Mouse (Mus musculus) T-cell, adult 66 days (primary cell): ENCODE results near the gene Ap1s1. TPM values are rescaled to one million over a fixed set of nuclear protein-coding genes. Genes with fewer than 3 reads are reported as not detected.

Experiments
- total RNA-seq, 2 experiments: library from RNA; stranded (reverse); gene quantifications; 3 replicates in 1 of 2; 4 replicates in 1 of 2; pipeline ENCODE4 v1.2.4; 2023

Ap1s1 gene
- 10 to 100 TPM; 29.8 to 42.2 TPM for total RNA-seq

GRCm38 (mm10) chr5:137045402-137046323, at the start of gene Ap1s1:
TSS of gene Ap1s1 (minus strand) at chr5:137046135.

GRCm38 (mm10) chr5:137072079-137072960, 26.4 kb upstream of the Ap1s1 start, which contains the start of gene Serpine1:
TSS of gene Serpine1 (minus strand) at chr5:137072268.

GRCm38 (mm10) chr5:137026092-137026491, 19.8 kb downstream of the Ap1s1 start, which contains the start of gene Vgf:
TSS of gene Vgf (plus strand) at chr5:137026392.

GRCm38 (mm10) chr5:136987934-136988271, 58.0 kb downstream of the Ap1s1 start, which contains the start of gene Znhit1:
TSS of gene Znhit1 (minus strand) at chr5:136988021.

GRCm38 (mm10) chr5:136986695-136987137, 59.2 kb downstream of the Ap1s1 start, which contains the start of gene Plod3:
TSS of gene Plod3 (plus strand) at chr5:136987019.

Other genes starting within 250 kb of the Ap1s1 start
- not detected for gene Col26a1, start 162.9 kb downstream of the Ap1s1 start, total RNA-seq
- gene Ift22, start 138.0 kb downstream of the Ap1s1 start, total RNA-seq: 1 to 10 TPM; 1.0 to 3.0 TPM
- 100 to 1,000 TPM; 136 to 139 TPM for gene Fis1, start 92.9 kb downstream of the Ap1s1 start, total RNA-seq
- gene Cldn15, start 79.5 kb downstream of the Ap1s1 start, total RNA-seq: 1 to 10 TPM; 1.2 to 1.6 TPM
- gene Plod3, start 59.1 kb downstream of the Ap1s1 start, total RNA-seq: 10 to 100 TPM; 18.1 TPM
- gene Znhit1, start 58.1 kb downstream of the Ap1s1 start, total RNA-seq: 10 to 100 TPM; 24.2 to 31.7 TPM
- gene Vgf, start 19.7 kb downstream of the Ap1s1 start, total RNA-seq: not detected
- not detected for gene Serpine1, start 26.1 kb upstream of the Ap1s1 start, total RNA-seq
- gene Trim56, start 70.1 kb upstream of the Ap1s1 start, total RNA-seq: 100 to 1,000 TPM in 1 of 2 experiments, 10 to 100 TPM in 1; 90.0 to 103 TPM
- gene Muc3, start 103.2 kb upstream of the Ap1s1 start, total RNA-seq: not detected
- 10 to 100 TPM in 1 of 2 experiments, 1 to 10 TPM in 1; 9.8 to 11.4 TPM for gene Muc3a, start 166.3 kb upstream of the Ap1s1 start, total RNA-seq
- 1 to 10 TPM in 1 of 2 experiments, under 1 TPM in 1; 0.27 to 1.2 TPM for gene Ache, start 241.4 kb upstream of the Ap1s1 start, total RNA-seq
- gene Ufsp1, start 248.5 kb upstream of the Ap1s1 start, total RNA-seq: 1 to 10 TPM in 1 of 2 experiments, not detected in 1; 1.8 TPM